Mouse (Mus musculus): ENCODE measurements around the gene Dlgap4. TPM values are rescaled to one million over a fixed set of nuclear protein-coding genes. Genes with fewer than 3 reads are reported as not detected.

The Dlgap4 gene
- polyA plus RNA-seq, 2 experiments, result 94.1 to 100 TPM

- H3K9ac ChIP-seq (ENCODE audit: low read depth, low read length, severe bottlenecking), result no peak overlapping the region
- H3K4me1 ChIP-seq (ENCODE audit: control insufficient read depth, insufficient read depth, low read length), result peaks cover 20% of the 10 kb centered on the region
- TF ChIP-seq POLR2A (IDR thresholded peaks at IDR 0.05; ENCODE audit: borderline replicate concordance, extremely low read depth, insufficient read depth, insufficient read length), result no peak
- H3K27ac ChIP-seq (replicated peaks; ENCODE audit: low read depth, low read length), result no peak overlapping the region
- no peaks in the 10 kb centered on the region for H3K27me3 ChIP-seq (ENCODE audit: control insufficient read depth, insufficient read depth, low read length)
- no peak overlapping the region for H3K4me3 ChIP-seq (replicated peaks; ENCODE audit: low read length)
- WGBS, result 72% methylated on average over 5 of the region's 5 CpGs
- H3K4me2 ChIP-seq (replicated peaks; ENCODE audit: low read depth, low read length, severe bottlenecking), result no peak overlapping the region
- DNase-seq (ENCODE audit: low spot score), result no peak
- no peaks in the 10 kb centered on the region for H3K36me3 ChIP-seq (ENCODE audit: control insufficient read depth, insufficient read depth, low read length)
- no peaks in the 10 kb centered on the region for H3K9me3 ChIP-seq (ENCODE audit: control insufficient read depth, low read length)
- no peak for ATAC-seq (ENCODE audit: low FRiP score, low read depth)
These were observed 198.1 kb downstream of the Dlgap4 start for GRCm38 (mm10) chr2:156811556-156811955.

Other genes starting within 250 kb of the Dlgap4 start
- gene Epb41l1, start 192.8 kb upstream of the Dlgap4 start, polyA plus RNA-seq (2012; rRNA removed), result 37.0 and 37.2 TPM in 2 replicates
- 5.0 and 5.8 TPM in 2 replicates for gene Epb41l1, start 192.8 kb upstream of the Dlgap4 start, polyA plus RNA-seq (2014; fragmentation: Nextera tagmentation; extraction: Ambion mirVana)
- 22.9 and 24.3 TPM in 2 replicates for gene Aar2, start 66.1 kb upstream of the Dlgap4 start, polyA plus RNA-seq (2012; rRNA removed)
- gene Aar2, start 66.1 kb upstream of the Dlgap4 start, polyA plus RNA-seq (2014; fragmentation: Nextera tagmentation; extraction: Ambion mirVana), result 36.8 and 38.8 TPM in 2 replicates
- gene Myl9, start 161.7 kb downstream of the Dlgap4 start, polyA plus RNA-seq (2012; rRNA removed), result 127 and 152 TPM in 2 replicates
- 257 and 269 TPM in 2 replicates for gene Myl9, start 161.7 kb downstream of the Dlgap4 start, polyA plus RNA-seq (2014; fragmentation: Nextera tagmentation; extraction: Ambion mirVana)
- 57.2 and 82.2 TPM in 2 replicates for gene Tgif2, start 226.3 kb downstream of the Dlgap4 start, polyA plus RNA-seq (2012; rRNA removed)
- gene Tgif2, start 226.3 kb downstream of the Dlgap4 start, polyA plus RNA-seq (2014; fragmentation: Nextera tagmentation; extraction: Ambion mirVana), result 64.9 and 71.7 TPM in 2 replicates
- 2.6 and 3.2 TPM in 2 replicates for gene 4930518I15Rik, start 244.2 kb downstream of the Dlgap4 start, polyA plus RNA-seq (2012; rRNA removed)
- 5.2 and 7.0 TPM in 2 replicates for gene 4930518I15Rik, start 244.2 kb downstream of the Dlgap4 start, polyA plus RNA-seq (2014; fragmentation: Nextera tagmentation; extraction: Ambion mirVana)
- gene Rab5if, start 249.4 kb downstream of the Dlgap4 start, polyA plus RNA-seq (2012; rRNA removed), result 106 and 120 TPM in 2 replicates
- gene Rab5if, start 249.4 kb downstream of the Dlgap4 start, polyA plus RNA-seq (2014; fragmentation: Nextera tagmentation; extraction: Ambion mirVana), result 167 and 171 TPM in 2 replicates

Measured in limb, embryonic 14.5 days (tissue).